Mouse (Mus musculus) lung, embryonic 16.5 days (tissue): Measurements from ENCODE around the gene Rfxap. TPM values are rescaled to one million over a fixed set of nuclear protein-coding genes. Genes with fewer than 3 reads are reported as not detected.

ENCODE experiments used
- ATAC-seq: fragments of 200-750 bp; cut with Nextera tagmentation; 2 replicates; pipeline ENCODE4 v1.8.0; 2017; ENCODE audit warnings: low read depth, mild to moderate bottlenecking, moderate library complexity
- H3K27ac ChIP-seq: fragments of 300-500 bp; sonication (generic); 2 replicates; pipeline ENCODE4 v1.5.1; 2014; ENCODE audit warnings: mild to moderate bottlenecking, control low read depth, low read length
- H3K27me3 ChIP-seq: fragments of 300-500 bp; sonication (generic); 2 replicates; pipeline ENCODE4 v1.6.1; 2014; ENCODE audit warnings: low read depth, low read length, mixed read lengths; ENCODE audit not compliant: control insufficient read depth, insufficient read depth
- H3K36me3 ChIP-seq: fragments of 300-500 bp; sonication (generic); 2 replicates; pipeline ENCODE4 v1.6.1; 2014; ENCODE audit warnings: low read length; ENCODE audit not compliant: control insufficient read depth, insufficient read depth
- H3K4me1 ChIP-seq: fragments of 300-500 bp; sonication (generic); replicated peaks from 2 replicates; pipeline ENCODE4 v1.6.1; 2014; ENCODE audit warnings: low read length, mixed read lengths; ENCODE audit not compliant: control insufficient read depth, insufficient read depth
- H3K4me2 ChIP-seq: fragments of 300-500 bp; sonication (generic); 2 replicates; pipeline ENCODE4 v1.6.1; 2014; ENCODE audit warnings: low read depth, low read length, control low read depth
- H3K4me3 ChIP-seq: fragments of 300-500 bp; sonication (generic); 2 replicates; pipeline ENCODE4 v1.5.1; 2014; ENCODE audit warnings: mild to moderate bottlenecking, low read length, control low read depth
- H3K9ac ChIP-seq: fragments of 300-500 bp; sonication (generic); 2 replicates; pipeline ENCODE4 v1.6.1; 2014; ENCODE audit warnings: low read length, control low read depth
- H3K9me3 ChIP-seq: fragments of 300-500 bp; sonication (generic); 2 replicates; pipeline ENCODE4 v1.6.1; 2016; ENCODE audit warnings: low read length; ENCODE audit not compliant: control insufficient read depth
- WGBS: fragments of 180-500 bp; shearing (Covaris S2); extraction: QIAGEN DNeasy Blood & Tissue Kit; methylation state at CpG from one replicate; pipeline ENCODE4 v1.1.7; 2014; 5-methylcytosine and 5-hydroxymethylcytosine counted together
- polyA plus RNA-seq: library from polyadenylated mRNA; unstranded; fragments of >200 nt; fragmentation: Nextera tagmentation; extraction: Ambion mirVana; gene quantifications from 2 replicates; pipeline ENCODE4 v1.2.1, GENCODE M21; 2015

Gene Rfxap
- polyA plus RNA-seq = 25.4 and 26.2 TPM in 2 replicates

DNA sequence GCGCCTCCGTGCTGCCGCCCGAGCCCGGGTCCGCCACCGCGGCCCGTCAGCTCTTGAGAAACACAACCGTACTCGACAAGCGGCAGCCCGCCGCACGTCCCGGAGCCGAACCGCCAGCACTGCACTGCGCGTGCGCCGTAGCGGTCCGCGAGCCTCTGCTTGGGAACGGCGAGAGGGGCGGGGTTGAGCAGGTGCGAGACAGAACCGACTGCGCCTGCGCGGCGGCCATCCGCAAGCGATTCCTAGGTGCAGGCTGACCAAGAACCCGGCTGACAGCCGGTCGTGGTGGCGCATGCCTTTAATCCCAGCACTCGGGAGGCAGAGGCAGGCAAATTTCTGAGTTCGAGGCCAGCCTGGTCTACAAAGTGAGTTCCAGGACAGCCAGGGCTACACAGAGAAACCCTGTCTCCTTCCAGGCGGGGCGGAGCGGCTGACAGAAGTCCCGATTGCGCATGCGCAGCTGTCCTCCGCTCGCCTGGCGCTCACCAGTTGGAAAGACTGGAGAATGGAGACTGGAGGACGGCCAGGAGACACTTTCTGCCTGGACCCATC, at the start of gene Rfxap:
Rfxap (minus strand) TSS at position 126 of the 552 bp plus-strand sequence.
- under 1% methylated on average over 49 of the region's 52 CpGs for WGBS
- peaks cover 10% of the 10 kb centered on the region; the same call in 1 of the 2 replicates for H3K4me1 ChIP-seq
- no peaks in the 10 kb centered on the region for H3K27me3 ChIP-seq
- peak within 1 kb of the TSS; percentile 92 for H3K27ac ChIP-seq
- peak within 1 kb of the TSS; percentile 90 for H3K4me2 ChIP-seq
- H3K9ac ChIP-seq = peak within 1 kb of the TSS; percentile 96
- no peaks in the 10 kb centered on the region for H3K9me3 ChIP-seq
- ATAC-seq = peak; percentile 96
- peak within 1 kb of the TSS; percentile 91 for H3K4me3 ChIP-seq
- peaks cover 7% of the 10 kb centered on the region for H3K36me3 ChIP-seq

DNA sequence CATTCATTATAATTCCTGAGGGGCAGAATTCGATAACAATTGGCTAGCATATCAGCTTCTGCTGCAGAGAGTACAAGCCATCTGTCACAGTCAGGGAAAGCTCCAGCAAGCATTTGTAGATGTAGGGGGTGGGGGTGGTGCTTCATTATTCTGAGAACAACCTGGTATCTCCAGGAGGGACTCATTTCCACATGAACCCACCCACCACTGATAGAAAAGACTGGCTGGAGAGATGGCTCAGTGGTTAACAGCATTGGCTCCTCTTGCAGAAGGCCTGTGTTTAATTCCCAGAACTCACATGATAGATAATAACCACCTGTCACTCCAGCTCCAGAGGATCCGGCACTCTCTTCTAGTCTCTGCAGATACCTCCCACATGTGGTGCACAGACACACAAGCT, 27.8 kb upstream of the Rfxap start:
- Histone ChIP-seq H3K4me1 (no peaks in the 10 kb centered on the region), H3K4me3 (no peak overlapping the region), H3K27ac (no peak overlapping the region), H3K27me3 (no peaks in the 10 kb centered on the region), H3K36me3 (no peaks in the 10 kb centered on the region), H3K4me2 (no peak overlapping the region), H3K9me3 (no peaks in the 10 kb centered on the region), H3K9ac (no peak overlapping the region)
- no peak for ATAC-seq
- 51% methylated on average over 2 of the region's 2 CpGs for WGBS

DNA sequence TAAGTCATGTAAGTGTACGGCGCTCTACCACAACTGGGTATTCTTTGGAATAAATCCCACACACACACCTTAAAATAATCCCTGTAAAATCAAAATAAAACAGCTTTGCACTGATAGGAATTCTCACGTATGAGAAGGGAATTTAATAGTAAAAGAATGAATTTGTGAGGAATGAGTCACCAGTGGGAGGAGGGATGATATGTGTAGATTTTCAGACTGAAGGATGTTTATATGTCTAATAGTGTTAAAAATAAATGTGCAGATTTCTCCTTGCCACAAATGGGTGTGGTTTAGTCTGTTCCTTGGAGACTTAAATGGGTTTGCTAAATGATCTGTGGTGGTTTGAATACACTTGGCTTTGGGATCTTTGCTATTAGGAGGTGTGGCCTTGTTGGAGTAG, 24.9 kb upstream of the Rfxap start:
- H3K9me3 ChIP-seq = no peaks in the 10 kb centered on the region
- no peak for ATAC-seq
- H3K27ac ChIP-seq = no peak overlapping the region
- H3K4me2 ChIP-seq = no peak overlapping the region
- no peak overlapping the region for H3K9ac ChIP-seq
- no peaks in the 10 kb centered on the region for H3K27me3 ChIP-seq
- H3K4me1 ChIP-seq = no peaks in the 10 kb centered on the region
- H3K36me3 ChIP-seq = no peaks in the 10 kb centered on the region
- no peak overlapping the region for H3K4me3 ChIP-seq
- WGBS = 73% methylated on average over 3 of the region's 3 CpGs

DNA sequence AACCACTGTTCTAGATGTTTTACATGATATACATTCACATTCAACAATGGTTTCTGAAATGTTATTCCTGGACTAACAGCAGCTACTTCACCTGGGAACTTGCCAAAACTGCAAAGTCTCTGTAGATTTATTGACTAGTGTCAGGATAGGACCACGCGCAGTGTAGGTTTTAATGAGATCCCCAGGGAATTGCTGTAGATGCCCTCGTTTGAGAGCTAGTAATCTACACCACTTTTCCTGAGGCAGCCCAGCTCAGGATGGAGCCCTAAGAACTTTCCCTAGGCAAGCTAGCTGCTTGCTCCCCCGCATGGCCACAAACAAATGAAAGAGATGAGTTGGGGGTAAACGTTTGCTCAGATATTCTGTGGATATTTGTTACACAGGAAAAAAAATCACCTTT, 14.9 kb upstream of the Rfxap start:
- 76% methylated on average over 5 of the region's 5 CpGs for WGBS
- ATAC-seq = no peak
- H3K4me2 ChIP-seq = no peak overlapping the region

DNA sequence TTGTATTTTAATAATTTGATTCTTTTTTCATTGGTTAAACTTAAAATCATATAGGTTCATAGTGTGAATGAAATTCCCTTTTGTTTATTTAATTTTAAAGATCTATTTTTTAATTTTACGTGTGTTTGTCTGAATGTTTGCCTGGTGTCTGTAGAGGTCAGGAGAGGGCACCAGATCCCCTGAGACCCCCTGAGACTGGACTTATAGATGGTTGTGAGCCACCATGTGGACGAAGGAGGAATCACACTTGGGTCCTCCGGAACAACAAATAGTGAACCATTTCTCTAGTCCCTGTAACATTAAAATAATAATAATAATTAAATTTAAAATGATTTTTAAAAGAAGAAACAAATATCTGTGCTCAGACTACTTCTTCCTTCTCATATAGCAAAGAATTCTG, 7.7 kb upstream of the Rfxap start:
- no peak overlapping the region for H3K4me2 ChIP-seq
- no peak overlapping the region for H3K9ac ChIP-seq
- no peak overlapping the region for H3K4me3 ChIP-seq
- no peaks in the 10 kb centered on the region for H3K4me1 ChIP-seq
- no peaks in the 10 kb centered on the region for H3K27me3 ChIP-seq
- no peak overlapping the region for H3K27ac ChIP-seq
- H3K9me3 ChIP-seq = no peaks in the 10 kb centered on the region
- H3K36me3 ChIP-seq = no peaks in the 10 kb centered on the region
- WGBS = 17% methylated on average over 3 of the region's 3 CpGs
- no peak for ATAC-seq

More for the DNA sequence above, 14.9 kb upstream of the Rfxap start:
- H3K27me3 ChIP-seq = no peaks in the 10 kb centered on the region
- no peaks in the 10 kb centered on the region for H3K9me3 ChIP-seq
- no peaks in the 10 kb centered on the region for H3K36me3 ChIP-seq
- H3K9ac ChIP-seq = no peak overlapping the region
- no peak overlapping the region for H3K4me3 ChIP-seq
- no peak overlapping the region for H3K27ac ChIP-seq
- no peaks in the 10 kb centered on the region for H3K4me1 ChIP-seq

DNA sequence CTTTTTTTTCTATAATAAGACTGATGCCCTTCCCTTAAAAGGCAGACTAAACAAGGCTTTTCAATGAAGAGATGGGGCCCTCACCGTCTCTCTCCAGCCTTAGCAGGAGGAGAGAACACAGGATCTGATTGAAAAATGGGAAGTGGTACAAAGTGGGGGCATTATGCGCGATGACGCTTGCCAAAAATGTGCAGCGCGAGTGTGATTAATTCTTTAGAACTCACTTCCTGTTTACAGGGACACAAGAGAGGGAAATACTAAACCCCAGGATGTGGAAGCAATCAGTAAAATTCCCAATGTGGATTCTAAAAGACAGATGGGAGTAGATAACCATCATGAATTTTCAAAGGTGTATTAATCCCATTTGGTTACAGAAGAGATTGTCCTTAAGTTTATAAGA, 7.0 kb upstream of the Rfxap start:
- WGBS = 35% methylated on average over 6 of the region's 6 CpGs

DNA sequence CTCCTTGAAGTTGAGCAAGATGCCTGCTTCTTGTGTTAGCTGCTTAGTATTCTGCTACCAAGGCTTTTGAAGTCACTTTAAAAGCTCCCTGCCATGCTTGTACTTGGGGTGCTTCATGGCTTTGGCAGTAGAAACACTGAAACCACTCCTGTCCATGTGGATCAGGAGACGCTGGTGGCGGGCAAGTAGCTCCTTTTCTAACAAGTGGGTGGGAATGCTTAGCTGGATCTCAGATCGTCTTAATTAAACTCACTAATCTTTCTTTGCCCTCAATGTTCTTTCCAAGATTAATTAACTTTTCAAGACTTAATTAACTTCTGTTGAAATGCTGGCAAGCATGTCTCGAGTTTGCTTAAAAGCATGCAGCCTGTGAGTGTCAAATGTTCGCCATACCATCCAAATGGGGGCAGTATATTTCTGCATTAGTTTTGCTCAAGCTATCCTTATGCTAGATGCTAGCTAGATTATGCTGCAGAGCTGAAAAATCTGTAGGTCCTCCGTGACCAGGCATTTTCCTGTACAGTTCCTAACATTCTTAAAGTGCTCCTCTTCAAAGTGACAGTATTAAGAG, 5.9 kb upstream of the Rfxap start:
- no peak for ATAC-seq
- no peaks in the 10 kb centered on the region for H3K36me3 ChIP-seq
- no peaks in the 10 kb centered on the region for H3K27me3 ChIP-seq
- no peaks in the 10 kb centered on the region for H3K4me1 ChIP-seq
- no peak overlapping the region for H3K9ac ChIP-seq
- 55% methylated on average over 6 of the region's 6 CpGs for WGBS
- no peak overlapping the region for H3K27ac ChIP-seq
- H3K4me3 ChIP-seq = no peak overlapping the region
- no peaks in the 10 kb centered on the region for H3K9me3 ChIP-seq
- no peak overlapping the region for H3K4me2 ChIP-seq

More for the DNA sequence above, 7.0 kb upstream of the Rfxap start:
- no peak overlapping the region for H3K4me2 ChIP-seq
- no peak overlapping the region for H3K4me3 ChIP-seq
- no peak overlapping the region for H3K9ac ChIP-seq
- H3K27me3 ChIP-seq = no peaks in the 10 kb centered on the region
- no peak overlapping the region for H3K27ac ChIP-seq
- H3K9me3 ChIP-seq = no peaks in the 10 kb centered on the region
- H3K4me1 ChIP-seq = no peaks in the 10 kb centered on the region
- ATAC-seq = no peak
- H3K36me3 ChIP-seq = no peaks in the 10 kb centered on the region

DNA sequence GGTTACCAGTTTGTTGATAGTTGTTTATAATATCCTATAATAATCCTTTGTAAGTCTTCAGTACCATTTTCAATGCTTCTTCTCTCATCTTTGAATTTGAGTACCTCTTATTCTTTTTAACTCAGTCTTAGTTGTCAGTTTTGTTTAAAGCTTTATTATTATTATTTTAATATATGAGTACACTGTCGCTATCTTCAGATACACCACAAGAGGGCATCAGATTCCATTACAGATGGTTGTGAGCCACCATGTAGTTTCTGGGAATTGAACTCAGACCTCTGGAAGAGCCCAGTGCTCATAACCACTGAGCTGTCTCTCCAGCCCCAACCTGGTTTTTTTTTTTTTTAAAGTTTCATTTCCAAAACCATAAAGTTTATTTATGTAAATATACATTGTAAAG, 4.0 kb upstream of the Rfxap start:
- H3K27ac ChIP-seq = no peak overlapping the region
- no peak overlapping the region for H3K4me2 ChIP-seq
- H3K9ac ChIP-seq = no peak overlapping the region
- H3K9me3 ChIP-seq = no peaks in the 10 kb centered on the region
- H3K4me1 ChIP-seq = no peaks in the 10 kb centered on the region
- no peak for ATAC-seq
- 50% methylated on average over 1 of the region's 1 CpGs for WGBS
- no peaks in the 10 kb centered on the region for H3K27me3 ChIP-seq
- H3K36me3 ChIP-seq = no peaks in the 10 kb centered on the region
- no peak overlapping the region for H3K4me3 ChIP-seq

DNA sequence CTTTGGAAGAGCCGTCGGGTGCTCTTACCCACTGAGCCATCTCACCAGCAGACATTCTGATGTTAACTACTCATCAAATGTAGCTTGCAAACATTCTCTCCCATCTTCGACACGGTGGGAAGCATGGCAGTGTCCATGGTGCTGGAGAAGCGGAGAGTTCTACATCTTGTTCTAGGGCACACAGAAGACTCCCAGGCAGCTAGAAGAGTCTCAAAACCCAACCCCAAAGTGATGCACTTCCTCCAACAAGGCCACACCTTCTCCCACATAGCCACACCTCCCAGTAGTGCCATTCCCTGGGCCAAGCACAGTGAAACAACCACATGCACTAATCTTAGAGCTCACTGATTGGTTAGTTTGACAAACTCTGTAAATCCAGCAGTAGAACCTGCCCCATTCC, 1.5 kb upstream of the Rfxap start:
- ATAC-seq = no peak
- H3K9ac ChIP-seq = no peak overlapping the region
- no peak overlapping the region for H3K4me2 ChIP-seq
- no peaks in the 10 kb centered on the region for H3K27me3 ChIP-seq
- H3K36me3 ChIP-seq = peaks cover 3% of the 10 kb centered on the region
- no peak overlapping the region for H3K27ac ChIP-seq
- no peaks in the 10 kb centered on the region for H3K9me3 ChIP-seq
- no peak overlapping the region for H3K4me3 ChIP-seq
- H3K4me1 ChIP-seq = peaks cover 10% of the 10 kb centered on the region; the same call in 1 of the 2 replicates
- WGBS = 47% methylated on average over 5 of the region's 5 CpGs
